Mouse (Mus musculus) limb, embryonic 14.5 days (tissue): ENCODE results near the gene Rpl11. TPM values are rescaled to one million over a fixed set of nuclear protein-coding genes. Genes with fewer than 3 reads are reported as not detected.
"Not testable (repeated sequence)": the region's sequence is repeated elsewhere in the genome, so short reads cannot be mapped to it uniquely, and the experiment has no call there.

Source experiments
- ATAC-seq: fragments of 200-750 bp; cut with Nextera tagmentation; 2 replicates; pipeline ENCODE4 v1.8.0; 2017; ENCODE audit warnings: low read depth, moderate number of reproducible peaks, moderate TSS enrichment; ENCODE audit not compliant: low FRiP score
- DNase-seq: peaks from one replicate; pipeline ENCODE4 v3.0.0-alpha.2; 2015; ENCODE audit warnings: low spot score
- H3K27ac ChIP-seq: fragments of 300-500 bp; sonication (generic); replicated peaks from 2 replicates; pipeline ENCODE4 v1.5.1; 2014; ENCODE audit warnings: low read depth, mild to moderate bottlenecking, low read length, moderate library complexity, mixed read lengths
- H3K27me3 ChIP-seq: fragments of 300-500 bp; sonication (generic); 2 replicates; pipeline ENCODE4 v1.6.1; 2014; ENCODE audit warnings: low read length, mixed read lengths; ENCODE audit not compliant: control insufficient read depth, insufficient read depth
- H3K36me3 ChIP-seq: fragments of 300-500 bp; sonication (generic); 2 replicates; pipeline ENCODE4 v1.6.1; 2014; ENCODE audit warnings: mild to moderate bottlenecking, low read length, moderate library complexity, mixed read lengths; ENCODE audit not compliant: control insufficient read depth, insufficient read depth
- H3K4me1 ChIP-seq: fragments of 300-500 bp; sonication (generic); 2 replicates; pipeline ENCODE4 v1.6.1; 2014; ENCODE audit warnings: antibody characterized with exemption, low read length, mixed read lengths; ENCODE audit not compliant: control insufficient read depth, insufficient read depth
- H3K4me2 ChIP-seq: fragments of 300-500 bp; sonication (generic); replicated peaks from 2 replicates; pipeline ENCODE4 v1.6.1; 2014; ENCODE audit warnings: low read depth, mild to moderate bottlenecking, low read length, moderate library complexity; ENCODE audit not compliant: severe bottlenecking
- H3K4me3 ChIP-seq: fragments of 300-500 bp; sonication (generic); replicated peaks from 2 replicates; pipeline ENCODE4 v1.5.1; 2014; ENCODE audit warnings: low read length
- H3K9ac ChIP-seq: fragments of 300-500 bp; sonication (generic); 2 replicates; pipeline ENCODE4 v1.6.1; 2014; ENCODE audit warnings: mild to moderate bottlenecking, low read depth, low read length, moderate library complexity; ENCODE audit not compliant: severe bottlenecking
- H3K9me3 ChIP-seq: fragments of 300-500 bp; sonication (generic); 2 replicates; pipeline ENCODE4 v1.6.1; 2016; ENCODE audit warnings: low read length; ENCODE audit not compliant: control insufficient read depth
- POLR2A ChIP-seq: fragments of 200-500 bp; IDR thresholded peaks from 2 replicates; pipeline ENCODE4 v1.8.0; 2012; ENCODE audit warnings: inconsistent platforms, mild to moderate bottlenecking, moderate library complexity, borderline replicate concordance; ENCODE audit not compliant: insufficient read depth, insufficient read length; ENCODE audit errors: extremely low read depth
- WGBS: fragments of 180-500 bp; shearing (Covaris S2); extraction: QIAGEN DNeasy Blood & Tissue Kit; methylation state at CpG from one replicate; pipeline ENCODE4 v1.1.7; 2014; 5-methylcytosine and 5-hydroxymethylcytosine counted together
- polyA plus RNA-seq, 2 experiments: library from polyadenylated mRNA; depleted of rRNA in 1 of 2; stranded (reverse) in 1 of 2; unstranded in 1 of 2; fragments of >200 nt; fragmentation: Nextera tagmentation in 1 of 2; extraction: Ambion mirVana in 1 of 2; gene quantifications; 2 replicates each; pipeline versions ENCODE4 v1.2.1 to v1.2.3; 2012 to 2014

The Rpl11 gene
- polyA plus RNA-seq (2012; rRNA removed): 1,058 and 1,343 TPM in 2 replicates
- 547 and 591 TPM in 2 replicates for polyA plus RNA-seq (2014; fragmentation: Nextera tagmentation; extraction: Ambion mirVana)

DNA sequence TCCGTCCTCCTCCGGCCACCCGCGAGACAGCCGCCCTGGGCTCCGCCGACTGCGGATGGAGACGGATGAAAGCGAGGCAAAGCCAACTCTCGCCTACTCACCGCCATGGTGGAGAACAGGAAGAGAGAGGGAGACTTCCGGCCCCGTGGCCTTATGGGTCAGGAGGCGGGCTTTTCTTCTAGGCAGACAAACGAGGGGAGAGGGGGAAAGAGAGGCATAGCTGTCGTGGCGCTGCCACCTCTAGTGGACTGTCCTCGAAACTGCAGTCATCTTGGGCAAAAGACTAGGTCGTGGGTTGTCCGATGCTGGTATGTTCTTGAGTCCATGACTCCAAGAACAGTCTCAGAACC is at the start of gene Rpl11:
Gene Rpl11 (minus strand): TSS at position 182 of the 350 bp plus-strand sequence.
- peak within 1 kb of the TSS; percentile 97 for H3K9ac ChIP-seq
- peak; percentile 91; the same call in 1 of the 2 replicates for TF ChIP-seq POLR2A

GRCm38 (mm10) chr4:136101753-136102152 is 48.5 kb upstream of the Rpl11 start:
- not testable (repeated sequence) for DNase-seq, H3K36me3 ChIP-seq, H3K4me1 ChIP-seq, H3K27me3 ChIP-seq, H3K9ac ChIP-seq, ATAC-seq, H3K4me3 ChIP-seq, H3K4me2 ChIP-seq, H3K9me3 ChIP-seq, H3K27ac ChIP-seq
- WGBS: 83% methylated on average over 4 of the region's 4 CpGs

More for the DNA sequence above, at the start of gene Rpl11:
- ATAC-seq: peak; percentile 97
- peak within 1 kb of the TSS; percentile 96 for H3K4me3 ChIP-seq
- peak; percentile 98 for DNase-seq
- H3K27ac ChIP-seq: peak within 1 kb of the TSS; percentile 89
- H3K4me1 ChIP-seq: peaks cover 10% of the 10 kb centered on the region
- H3K9me3 ChIP-seq: no peaks in the 10 kb centered on the region
- peak within 1 kb of the TSS; percentile 90 for H3K4me2 ChIP-seq
- 1% methylated on average over 21 of the region's 21 CpGs for WGBS
- peaks cover 40% of the 10 kb centered on the region for H3K36me3 ChIP-seq
- H3K27me3 ChIP-seq: no peaks in the 10 kb centered on the region

DNA sequence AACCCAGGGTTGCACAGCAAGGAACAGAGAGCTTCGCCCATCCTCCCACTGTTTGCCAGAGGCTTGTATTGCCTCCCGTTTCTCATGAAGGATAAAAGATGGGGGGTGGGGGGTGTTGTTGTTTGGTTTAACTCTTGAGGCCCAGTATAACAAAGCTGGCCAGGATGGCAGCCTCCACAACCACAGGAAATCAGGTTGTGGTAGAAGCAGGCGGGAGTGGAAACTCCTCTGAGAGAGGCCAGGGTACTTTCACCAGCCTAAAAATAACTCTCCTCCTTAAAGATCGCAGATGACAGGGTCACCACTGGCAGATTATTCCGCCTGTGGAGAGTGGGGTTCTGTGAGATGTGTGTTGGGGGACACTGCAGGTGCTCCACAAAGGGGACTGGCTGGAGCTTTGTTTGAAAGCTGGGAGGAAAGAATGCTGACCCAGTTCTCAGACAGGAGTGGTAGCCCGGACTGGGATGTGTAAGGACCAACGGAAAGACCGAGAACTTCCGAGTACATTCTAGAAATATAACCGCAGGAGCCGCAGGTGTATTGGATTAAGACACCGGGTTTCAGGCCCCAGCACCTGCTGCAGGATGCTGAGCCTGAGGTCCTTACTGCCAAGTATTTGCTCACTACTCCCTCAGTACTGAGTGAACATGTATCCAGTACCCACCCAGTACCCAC is 47.3 kb upstream of the Rpl11 start:
- Histone ChIP-seq H3K9ac (no peak overlapping the region), H3K27me3 (no peaks in the 10 kb centered on the region), H3K36me3 (no peaks in the 10 kb centered on the region), H3K4me2 (no peak overlapping the region), H3K4me1 (peaks cover 9% of the 10 kb centered on the region), H3K27ac (no peak overlapping the region), H3K9me3 (no peaks in the 10 kb centered on the region), H3K4me3 (no peak overlapping the region)
- DNase-seq: no peak
- no peak for TF ChIP-seq POLR2A
- no peak for ATAC-seq
- 62% methylated on average over 12 of the region's 12 CpGs for WGBS

DNA sequence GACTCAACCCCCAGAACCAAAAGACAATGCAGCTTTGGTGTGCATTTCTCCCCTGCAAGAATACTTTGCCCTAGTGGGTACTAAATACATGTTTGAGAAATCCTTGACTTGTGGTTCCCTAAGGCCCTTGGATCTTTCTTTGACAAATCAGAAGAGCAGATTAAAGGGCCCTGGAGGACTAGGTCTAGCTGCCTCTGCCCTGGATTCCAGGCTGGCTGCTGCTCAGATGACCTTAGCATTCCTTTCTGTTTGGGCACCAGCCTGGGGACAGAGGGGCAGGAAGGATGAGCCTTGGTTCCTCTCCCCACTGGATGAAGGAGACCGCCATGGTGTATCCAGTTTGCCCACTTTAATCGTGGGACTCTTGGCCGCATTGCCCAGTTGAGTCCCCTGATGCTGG is 45.2 kb upstream of the Rpl11 start:
- Histone ChIP-seq H3K9me3 (no peaks in the 10 kb centered on the region), H3K4me1 (no peaks in the 10 kb centered on the region)
- TF ChIP-seq POLR2A: no peak

DNA sequence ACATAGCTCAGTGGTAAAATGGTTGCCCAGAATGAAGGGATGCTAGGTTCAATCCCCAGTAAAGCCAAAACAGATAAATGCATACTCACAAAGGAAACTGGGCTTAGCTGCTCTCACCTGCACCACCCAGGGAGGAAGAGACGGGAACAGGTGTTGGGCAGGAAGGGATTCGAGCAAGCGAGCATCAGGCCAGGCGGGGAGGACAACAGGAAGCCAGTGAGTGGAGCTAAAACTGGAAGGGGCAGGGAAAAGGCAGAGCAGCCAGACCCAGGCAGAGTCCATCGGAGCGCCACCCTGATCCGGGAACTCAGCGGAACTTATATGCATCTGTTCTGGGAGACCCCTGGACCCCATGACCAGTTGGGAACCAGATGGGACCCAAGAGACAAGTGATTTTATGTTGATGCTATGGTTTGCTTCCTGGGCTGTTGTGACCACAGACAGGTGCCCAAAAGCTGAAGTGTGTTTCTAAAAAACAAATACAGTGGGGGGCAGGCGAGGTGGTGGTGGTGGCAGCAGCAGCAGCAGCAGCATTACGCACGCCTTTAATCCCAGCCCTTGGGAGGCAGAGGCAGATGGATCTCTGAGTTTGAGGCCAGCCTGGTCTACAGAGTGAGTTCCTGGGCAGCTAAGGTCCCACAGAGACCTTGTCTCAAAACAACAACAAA is 43.4 kb upstream of the Rpl11 start:
- H3K27me3 ChIP-seq: no peaks in the 10 kb centered on the region
- no peak for DNase-seq
- H3K4me1 ChIP-seq: no peaks in the 10 kb centered on the region
- no peak for ATAC-seq
- no peak overlapping the region for H3K9ac ChIP-seq
- H3K27ac ChIP-seq: no peak overlapping the region
- no peaks in the 10 kb centered on the region for H3K36me3 ChIP-seq
- no peak overlapping the region for H3K4me3 ChIP-seq
- H3K9me3 ChIP-seq: 0 out of 2 replicates have a peak, but pooled peaks cover 3% of the 10 kb centered on the region
- no peak overlapping the region for H3K4me2 ChIP-seq
- TF ChIP-seq POLR2A: no peak
- 72% methylated on average over 11 of the region's 11 CpGs for WGBS

More for the DNA sequence above, 45.2 kb upstream of the Rpl11 start:
- no peak overlapping the region for H3K9ac ChIP-seq
- H3K27me3 ChIP-seq: no peaks in the 10 kb centered on the region
- H3K27ac ChIP-seq: no peak overlapping the region
- no peak for DNase-seq
- H3K4me2 ChIP-seq: no peak overlapping the region
- no peak overlapping the region for H3K4me3 ChIP-seq
- ATAC-seq: no peak
- WGBS: 96% methylated on average over 3 of the region's 3 CpGs
- no peaks in the 10 kb centered on the region for H3K36me3 ChIP-seq
